Mouse (Mus musculus): ENCODE results near the gene Trim69. TPM values are rescaled to one million over a fixed set of nuclear protein-coding genes. Genes with fewer than 3 reads are reported as not detected.

The Trim69 gene
- polyA plus RNA-seq, 1 experiment from 2014 or later, result not detected

- Histone ChIP-seq H3K4me2 (ENCODE audit: low read length) (no peak overlapping the region), H3K36me3 (ENCODE audit: control insufficient read depth, insufficient read depth) (no peaks in the 10 kb centered on the region)
- WGBS, result 91% methylated on average over 6 of the region's 6 CpGs
Measured at GRCm38 (mm10) chr2:122159667-122160066, 833 bp upstream of the Trim69 start.

GRCm38 (mm10) chr2:122161542-122161941 lies 1.0 kb downstream of the Trim69 start:
- no peak overlapping the region for H3K27ac ChIP-seq (ENCODE audit: low read length)
- H3K4me1 ChIP-seq (replicated peaks; ENCODE audit: control insufficient read depth, insufficient read depth, low read length), result no peaks in the 10 kb centered on the region
- H3K4me3 ChIP-seq (replicated peaks; ENCODE audit: low read length), result no peak overlapping the region
- H3K36me3 ChIP-seq (ENCODE audit: control insufficient read depth, insufficient read depth), result no peaks in the 10 kb centered on the region
- 33% methylated on average over 4 of the region's 4 CpGs for WGBS
- H3K4me2 ChIP-seq (ENCODE audit: low read length), result no peak overlapping the region
- H3K9me3 ChIP-seq (ENCODE audit: control insufficient read depth, low read length), result no peaks in the 10 kb centered on the region
- H3K27me3 ChIP-seq (replicated peaks; ENCODE audit: control insufficient read depth, insufficient read depth, low read length), result no peaks in the 10 kb centered on the region
- H3K9ac ChIP-seq (replicated peaks; ENCODE audit: low read depth, low read length), result no peak overlapping the region
- ATAC-seq, result no peak

More at GRCm38 (mm10) chr2:122159667-122160066, 833 bp upstream of the Trim69 start:
- Histone ChIP-seq H3K4me3 (replicated peaks; ENCODE audit: low read length) (no peak overlapping the region), H3K27ac (ENCODE audit: low read length) (no peak overlapping the region), H3K4me1 (replicated peaks; ENCODE audit: control insufficient read depth, insufficient read depth, low read length) (no peaks in the 10 kb centered on the region), H3K9me3 (ENCODE audit: control insufficient read depth, low read length) (no peaks in the 10 kb centered on the region), H3K9ac (replicated peaks; ENCODE audit: low read depth, low read length) (no peak overlapping the region), H3K27me3 (replicated peaks; ENCODE audit: control insufficient read depth, insufficient read depth, low read length) (no peaks in the 10 kb centered on the region)
- ATAC-seq, result no peak

GRCm38 (mm10) chr2:122162529-122162928 lies 2.0 kb downstream of the Trim69 start:
- WGBS, result 83% methylated on average over 2 of the region's 2 CpGs
- H3K36me3 ChIP-seq (ENCODE audit: control insufficient read depth, insufficient read depth), result no peaks in the 10 kb centered on the region
- H3K27me3 ChIP-seq (replicated peaks; ENCODE audit: control insufficient read depth, insufficient read depth, low read length), result no peaks in the 10 kb centered on the region
- no peak overlapping the region for H3K9ac ChIP-seq (replicated peaks; ENCODE audit: low read depth, low read length)
- no peaks in the 10 kb centered on the region for H3K4me1 ChIP-seq (replicated peaks; ENCODE audit: control insufficient read depth, insufficient read depth, low read length)
- H3K9me3 ChIP-seq (ENCODE audit: control insufficient read depth, low read length), result no peaks in the 10 kb centered on the region
- H3K4me2 ChIP-seq (ENCODE audit: low read length), result no peak overlapping the region
- ATAC-seq, result no peak
- H3K27ac ChIP-seq (ENCODE audit: low read length), result no peak overlapping the region
- no peak overlapping the region for H3K4me3 ChIP-seq (replicated peaks; ENCODE audit: low read length)

GRCm38 (mm10) chr2:122163430-122164195 lies 3.1 kb downstream of the Trim69 start:
- no peak overlapping the region for H3K9ac ChIP-seq (replicated peaks; ENCODE audit: low read depth, low read length)
- 72% methylated on average over 13 of the region's 13 CpGs for WGBS
- no peaks in the 10 kb centered on the region for H3K9me3 ChIP-seq (ENCODE audit: control insufficient read depth, low read length)
- H3K4me3 ChIP-seq (replicated peaks; ENCODE audit: low read length), result no peak overlapping the region
- no peak overlapping the region for H3K27ac ChIP-seq (ENCODE audit: low read length)
- no peaks in the 10 kb centered on the region for H3K27me3 ChIP-seq (replicated peaks; ENCODE audit: control insufficient read depth, insufficient read depth, low read length)
- H3K4me2 ChIP-seq (ENCODE audit: low read length), result no peak overlapping the region
- ATAC-seq, result no peak
- no peaks in the 10 kb centered on the region for H3K4me1 ChIP-seq (replicated peaks; ENCODE audit: control insufficient read depth, insufficient read depth, low read length)
- no peaks in the 10 kb centered on the region for H3K36me3 ChIP-seq (ENCODE audit: control insufficient read depth, insufficient read depth)

- Histone ChIP-seq H3K27ac (ENCODE audit: low read length) (no peak overlapping the region), H3K9ac (replicated peaks; ENCODE audit: low read depth, low read length) (no peak overlapping the region), H3K9me3 (ENCODE audit: control insufficient read depth, low read length) (no peaks in the 10 kb centered on the region), H3K36me3 (ENCODE audit: control insufficient read depth, insufficient read depth) (no peaks in the 10 kb centered on the region), H3K27me3 (replicated peaks; ENCODE audit: control insufficient read depth, insufficient read depth, low read length) (no peaks in the 10 kb centered on the region), H3K4me1 (replicated peaks; ENCODE audit: control insufficient read depth, insufficient read depth, low read length) (no peaks in the 10 kb centered on the region), H3K4me3 (replicated peaks; ENCODE audit: low read length) (no peak overlapping the region), H3K4me2 (ENCODE audit: low read length) (no peak overlapping the region)
- no peak for ATAC-seq
- 90% methylated on average over 11 of the region's 11 CpGs for WGBS
Measured at GRCm38 (mm10) chr2:122164293-122164692, 3.8 kb downstream of the Trim69 start.

- no peak for ATAC-seq
- Histone ChIP-seq H3K4me1 (replicated peaks; ENCODE audit: control insufficient read depth, insufficient read depth, low read length) (no peaks in the 10 kb centered on the region), H3K9me3 (ENCODE audit: control insufficient read depth, low read length) (no peaks in the 10 kb centered on the region), H3K4me2 (ENCODE audit: low read length) (no peak overlapping the region), H3K4me3 (replicated peaks; ENCODE audit: low read length) (no peak overlapping the region), H3K9ac (replicated peaks; ENCODE audit: low read depth, low read length) (no peak overlapping the region), H3K27me3 (replicated peaks; ENCODE audit: control insufficient read depth, insufficient read depth, low read length) (no peaks in the 10 kb centered on the region), H3K36me3 (ENCODE audit: control insufficient read depth, insufficient read depth) (no peaks in the 10 kb centered on the region), H3K27ac (ENCODE audit: low read length) (no peak overlapping the region)
- 90% methylated on average over 6 of the region's 6 CpGs for WGBS
Measured at GRCm38 (mm10) chr2:122171292-122171691, 10.8 kb downstream of the Trim69 start.

GRCm38 (mm10) chr2:122172188-122172587 lies 11.7 kb downstream of the Trim69 start:
- Histone ChIP-seq H3K9me3 (ENCODE audit: control insufficient read depth, low read length) (no peaks in the 10 kb centered on the region), H3K27me3 (replicated peaks; ENCODE audit: control insufficient read depth, insufficient read depth, low read length) (no peaks in the 10 kb centered on the region), H3K9ac (replicated peaks; ENCODE audit: low read depth, low read length) (no peak overlapping the region), H3K36me3 (ENCODE audit: control insufficient read depth, insufficient read depth) (no peaks in the 10 kb centered on the region), H3K4me1 (replicated peaks; ENCODE audit: control insufficient read depth, insufficient read depth, low read length) (no peaks in the 10 kb centered on the region), H3K4me2 (ENCODE audit: low read length) (no peak overlapping the region), H3K27ac (ENCODE audit: low read length) (no peak overlapping the region), H3K4me3 (replicated peaks; ENCODE audit: low read length) (no peak overlapping the region)
- 0 out of 2 replicates have a peak, but pooled peaks have one; percentile 45 for ATAC-seq
- WGBS, result 87% methylated on average over 2 of the region's 2 CpGs

- Histone ChIP-seq H3K27ac (ENCODE audit: low read length) (no peak overlapping the region), H3K36me3 (ENCODE audit: control insufficient read depth, insufficient read depth) (no peaks in the 10 kb centered on the region), H3K27me3 (replicated peaks; ENCODE audit: control insufficient read depth, insufficient read depth, low read length) (no peaks in the 10 kb centered on the region), H3K4me1 (replicated peaks; ENCODE audit: control insufficient read depth, insufficient read depth, low read length) (no peaks in the 10 kb centered on the region), H3K4me3 (replicated peaks; ENCODE audit: low read length) (no peak overlapping the region), H3K9me3 (ENCODE audit: control insufficient read depth, low read length) (no peaks in the 10 kb centered on the region), H3K4me2 (ENCODE audit: low read length) (no peak overlapping the region), H3K9ac (replicated peaks; ENCODE audit: low read depth, low read length) (no peak overlapping the region)
- no peak for ATAC-seq
- WGBS, result 73% methylated on average over 8 of the region's 8 CpGs
Measured at GRCm38 (mm10) chr2:122180051-122180822, 19.7 kb downstream of the Trim69 start.

GRCm38 (mm10) chr2:122185086-122185485 lies 24.6 kb downstream of the Trim69 start:
- Histone ChIP-seq H3K4me1 (replicated peaks; ENCODE audit: control insufficient read depth, insufficient read depth, low read length) (no peaks in the 10 kb centered on the region), H3K4me3 (replicated peaks; ENCODE audit: low read length) (no peak overlapping the region), H3K9ac (replicated peaks; ENCODE audit: low read depth, low read length) (no peak overlapping the region), H3K9me3 (ENCODE audit: control insufficient read depth, low read length) (no peaks in the 10 kb centered on the region), H3K27ac (ENCODE audit: low read length) (no peak overlapping the region), H3K4me2 (ENCODE audit: low read length) (no peak overlapping the region), H3K27me3 (replicated peaks; ENCODE audit: control insufficient read depth, insufficient read depth, low read length) (no peaks in the 10 kb centered on the region), H3K36me3 (ENCODE audit: control insufficient read depth, insufficient read depth) (no peaks in the 10 kb centered on the region)
- WGBS, result 95% methylated on average over 4 of the region's 4 CpGs
- no peak for ATAC-seq

All from forebrain, embryonic 16.5 days (tissue).